Mouse (Mus musculus) lung, postnatal 0 days (tissue): ENCODE measurements around the gene Vps33a.

Experiments used
- CTCF ChIP-seq: IDR thresholded peaks from 2 replicates; pipeline ENCODE4 v1.5.1; 2016; ENCODE audit warnings: antibody characterized with exemption, mild to moderate bottlenecking
- EP300 ChIP-seq: IDR thresholded peaks from 2 replicates; pipeline ENCODE4 v1.6.1; 2016; ENCODE audit warnings: antibody characterized with exemption, mild to moderate bottlenecking, control low read depth

GRCm38 (mm10) chr5:123520666-123521065 is 52.2 kb downstream of the Vps33a start:
- TF ChIP-seq CTCF (no peak), EP300 (no peak)
